Mouse (Mus musculus): ENCODE measurements around the gene Rcl1. TPM values are rescaled to one million over a fixed set of nuclear protein-coding genes. Genes with fewer than 3 reads are reported as not detected.
A peak's percentile ranks its signal among the peaks of the same experiment; 100 is the strongest.

Rcl1 gene
- polyA plus RNA-seq, 1 experiment from 2014 or later: 83.7 TPM

DNA sequence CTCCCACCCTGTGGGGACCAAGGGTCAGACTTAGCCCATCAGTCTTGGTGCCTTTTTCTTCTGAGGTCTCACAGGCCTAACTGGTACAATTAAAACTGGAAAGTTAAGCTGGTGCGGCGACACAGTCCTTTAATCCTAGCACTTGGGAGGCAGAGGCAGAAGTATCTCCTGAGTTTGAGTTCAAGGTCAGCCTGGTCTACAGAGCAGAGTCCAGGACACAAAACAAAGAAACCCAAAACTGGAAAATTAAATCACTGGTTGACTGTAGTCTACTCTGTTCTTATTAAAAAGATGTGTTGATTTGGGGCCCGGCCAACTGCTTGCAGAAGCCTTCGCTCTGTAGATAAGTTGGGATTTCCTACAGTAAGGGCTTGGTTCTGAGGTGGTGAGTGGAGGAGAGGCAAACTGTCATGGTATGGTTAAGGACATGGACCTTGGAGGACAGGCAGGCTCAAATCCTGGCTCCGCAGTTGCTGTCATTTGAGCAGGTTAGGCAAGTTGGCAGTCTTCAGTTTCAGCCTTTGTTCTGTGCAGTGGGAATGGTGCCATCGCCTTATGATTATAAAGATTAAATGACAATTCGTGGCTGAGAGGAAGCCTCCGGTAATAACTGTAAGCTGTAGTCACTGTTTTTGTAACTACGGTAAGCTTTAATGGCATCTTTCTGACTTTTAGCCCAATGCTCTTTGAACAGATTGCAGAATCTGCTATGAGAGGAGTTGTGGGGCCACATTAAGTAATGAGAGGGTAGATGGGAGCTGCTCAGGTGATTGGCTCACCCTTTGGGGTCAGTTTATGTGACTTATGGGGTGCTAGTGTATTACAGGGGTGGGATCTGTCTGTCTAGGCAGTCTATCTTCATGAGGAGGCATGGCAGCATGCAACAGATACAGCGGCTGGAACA, 12.8 kb downstream of the Rcl1 start:
- Histone ChIP-seq H3K4me3 (no peak overlapping the region), H3K27me3 (replicated peaks) (no peaks in the 10 kb centered on the region), H3K9ac (no peak overlapping the region), H3K27ac (no peak overlapping the region), H3K4me2 (no peak overlapping the region), H3K9me3 (replicated peaks) (no peaks in the 10 kb centered on the region), H3K36me3 (peaks cover 65% of the 10 kb centered on the region), H3K4me1 (0 out of 2 replicates have a peak, but pooled peaks cover 6% of the 10 kb centered on the region)
- WGBS (ENCODE audit: insufficient replicate concordance): 90% methylated on average over 10 of the region's 10 CpGs
- ATAC-seq: no peak

DNA sequence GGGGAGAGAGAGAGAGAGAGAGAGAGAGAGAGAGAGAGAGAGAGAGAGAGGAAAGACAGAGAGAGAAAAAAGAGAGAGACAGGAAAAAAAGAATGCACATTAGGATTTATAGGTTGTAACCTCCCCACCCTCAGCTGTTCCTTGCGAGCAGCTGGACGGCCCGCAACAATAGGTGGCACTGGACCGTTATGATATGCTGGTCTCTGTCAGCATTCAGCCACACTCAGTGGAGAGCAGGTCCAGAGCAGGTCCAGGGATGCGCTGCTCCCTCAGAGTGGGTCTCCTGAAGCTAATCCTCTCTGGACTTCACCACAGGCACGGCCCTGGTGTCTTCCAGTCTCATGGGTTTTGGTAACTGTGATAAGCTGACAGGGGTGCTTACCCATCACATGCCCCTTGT, 15.6 kb downstream of the Rcl1 start:
- Histone ChIP-seq H3K9me3 (replicated peaks) (no peaks in the 10 kb centered on the region), H3K4me2 (no peak overlapping the region), H3K9ac (no peak overlapping the region), H3K4me3 (no peak overlapping the region), H3K27me3 (replicated peaks) (no peaks in the 10 kb centered on the region), H3K36me3 (peaks cover 93% of the 10 kb centered on the region), H3K4me1 (0 out of 2 replicates have a peak, but pooled peaks cover 6% of the 10 kb centered on the region), H3K27ac (no peak overlapping the region)
- no peak for ATAC-seq
- WGBS (ENCODE audit: insufficient replicate concordance): 89% methylated on average over 6 of the region's 6 CpGs

DNA sequence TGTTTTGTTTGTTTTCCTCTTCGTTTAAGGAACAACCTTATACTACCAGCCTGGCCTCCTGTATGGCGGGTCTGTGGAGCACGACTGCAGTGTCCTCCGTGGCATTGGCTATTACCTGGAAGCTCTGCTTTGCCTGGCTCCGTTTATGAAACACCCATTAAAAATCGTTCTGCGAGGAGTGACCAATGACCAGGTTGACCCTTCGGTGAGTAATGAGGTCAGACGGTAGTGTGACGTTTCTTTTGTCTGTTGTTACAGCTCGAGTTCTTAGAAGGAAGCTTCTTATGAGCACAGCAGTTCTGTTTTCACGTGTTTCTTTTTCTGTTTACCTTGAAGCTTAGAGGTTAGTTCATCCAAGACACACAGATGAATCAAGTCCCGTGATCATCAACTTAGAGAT, 17.0 kb downstream of the Rcl1 start:
- Histone ChIP-seq H3K4me3 (no peak overlapping the region), H3K27me3 (replicated peaks) (no peaks in the 10 kb centered on the region), H3K4me2 (no peak overlapping the region), H3K36me3 (peaks cover 98% of the 10 kb centered on the region), H3K9me3 (replicated peaks) (no peaks in the 10 kb centered on the region), H3K9ac (no peak overlapping the region), H3K27ac (no peak overlapping the region), H3K4me1 (no peaks in the 10 kb centered on the region)
- 85% methylated on average over 13 of the region's 13 CpGs for WGBS (ENCODE audit: insufficient replicate concordance)
- no peak for ATAC-seq

DNA sequence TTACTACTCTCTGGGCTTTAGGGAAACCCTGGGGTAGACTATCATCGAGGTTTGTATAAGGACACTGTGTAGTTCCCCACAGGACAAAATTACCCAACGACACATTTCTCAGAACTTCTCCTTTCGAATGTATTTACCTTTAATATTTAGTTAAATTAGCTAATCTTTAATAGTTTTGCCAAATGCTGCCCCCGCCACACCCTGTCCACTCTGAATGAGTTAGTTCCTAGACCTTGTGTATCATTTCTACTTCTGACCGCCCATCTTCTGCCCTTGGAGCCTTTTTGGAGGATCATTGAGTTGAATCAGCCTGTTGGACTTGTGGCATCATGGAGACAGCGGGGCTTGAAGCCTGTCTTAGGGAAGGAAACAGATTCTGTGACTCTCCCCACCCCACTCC, 19.1 kb downstream of the Rcl1 start:
- Histone ChIP-seq H3K4me3 (no peak overlapping the region), H3K4me1 (no peaks in the 10 kb centered on the region), H3K27ac (no peak overlapping the region), H3K9ac (no peak overlapping the region), H3K27me3 (replicated peaks) (no peaks in the 10 kb centered on the region), H3K4me2 (no peak overlapping the region), H3K36me3 (peaks cover 98% of the 10 kb centered on the region), H3K9me3 (replicated peaks) (no peaks in the 10 kb centered on the region)
- WGBS (ENCODE audit: insufficient replicate concordance): 81% methylated on average over 6 of the region's 6 CpGs
- ATAC-seq: no peak

DNA sequence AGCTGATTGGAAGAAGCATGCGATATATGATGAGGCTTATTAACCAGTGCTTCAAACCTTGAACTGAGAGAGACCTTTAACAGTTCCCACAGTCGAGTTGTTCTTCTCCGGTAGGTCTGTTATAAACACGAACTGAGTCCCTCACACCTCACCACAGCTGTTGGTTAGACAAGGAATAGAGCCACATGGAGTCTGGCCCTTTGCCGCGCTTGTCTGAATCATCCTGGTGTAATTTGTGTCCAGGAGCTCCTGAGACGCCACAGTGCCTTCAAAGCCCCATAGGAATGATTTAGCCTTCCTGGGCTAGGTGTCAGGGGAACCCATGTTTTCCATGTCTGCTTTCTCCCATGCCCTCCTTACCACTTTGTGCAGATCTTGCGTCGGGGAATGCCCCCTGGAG, 20.2 kb downstream of the Rcl1 start:
- WGBS (ENCODE audit: insufficient replicate concordance): 88% methylated on average over 9 of the region's 9 CpGs
- no peaks in the 10 kb centered on the region for H3K27me3 ChIP-seq (replicated peaks)
- no peak overlapping the region for H3K27ac ChIP-seq
- peaks cover 98% of the 10 kb centered on the region for H3K36me3 ChIP-seq
- H3K4me2 ChIP-seq: no peak overlapping the region
- no peak for ATAC-seq
- H3K9ac ChIP-seq: no peak overlapping the region
- no peaks in the 10 kb centered on the region for H3K4me1 ChIP-seq
- no peak overlapping the region for H3K4me3 ChIP-seq
- H3K9me3 ChIP-seq (replicated peaks): no peaks in the 10 kb centered on the region

DNA sequence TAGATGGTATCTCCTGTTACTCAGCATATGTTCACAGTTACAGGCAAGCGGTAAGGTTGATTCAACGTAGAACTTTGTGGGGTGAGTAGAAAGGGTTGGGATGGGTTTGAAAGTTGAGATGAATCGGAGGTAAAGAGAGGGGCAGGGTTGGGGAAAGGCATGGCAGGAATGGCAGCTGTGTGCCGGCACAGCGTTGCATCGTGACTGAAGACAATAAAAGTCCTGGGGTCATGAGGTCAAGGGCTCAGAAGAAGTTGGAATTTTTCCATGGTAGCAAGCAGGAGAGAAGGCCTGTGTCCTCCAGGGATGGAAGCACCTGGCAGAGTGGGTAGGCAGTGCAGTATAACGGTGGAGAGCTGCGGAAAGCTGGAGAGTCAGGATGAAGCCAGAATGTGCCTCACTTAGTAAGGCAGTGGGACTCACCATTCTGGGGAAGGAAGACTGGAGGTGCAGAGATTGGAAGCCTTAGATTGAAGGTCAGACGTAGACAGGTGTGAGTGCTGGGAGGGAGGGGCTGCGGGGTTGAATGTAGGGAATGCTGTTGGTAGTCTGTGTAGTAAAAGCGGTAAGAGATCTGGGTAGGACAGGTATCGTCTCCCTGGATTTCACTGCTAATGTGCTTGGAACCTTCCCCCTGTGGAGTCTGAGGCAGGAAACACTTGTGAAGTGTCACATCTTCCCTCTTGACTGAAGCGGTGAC, 23.9 kb downstream of the Rcl1 start:
- no peak for ATAC-seq
- Histone ChIP-seq H3K9me3 (replicated peaks) (no peaks in the 10 kb centered on the region), H3K27me3 (replicated peaks) (no peaks in the 10 kb centered on the region), H3K4me3 (no peak overlapping the region), H3K9ac (no peak overlapping the region), H3K27ac (no peak overlapping the region), H3K4me1 (no peaks in the 10 kb centered on the region), H3K4me2 (no peak overlapping the region), H3K36me3 (peaks cover 99% of the 10 kb centered on the region)
- WGBS (ENCODE audit: insufficient replicate concordance): 87% methylated on average over 13 of the region's 13 CpGs

DNA sequence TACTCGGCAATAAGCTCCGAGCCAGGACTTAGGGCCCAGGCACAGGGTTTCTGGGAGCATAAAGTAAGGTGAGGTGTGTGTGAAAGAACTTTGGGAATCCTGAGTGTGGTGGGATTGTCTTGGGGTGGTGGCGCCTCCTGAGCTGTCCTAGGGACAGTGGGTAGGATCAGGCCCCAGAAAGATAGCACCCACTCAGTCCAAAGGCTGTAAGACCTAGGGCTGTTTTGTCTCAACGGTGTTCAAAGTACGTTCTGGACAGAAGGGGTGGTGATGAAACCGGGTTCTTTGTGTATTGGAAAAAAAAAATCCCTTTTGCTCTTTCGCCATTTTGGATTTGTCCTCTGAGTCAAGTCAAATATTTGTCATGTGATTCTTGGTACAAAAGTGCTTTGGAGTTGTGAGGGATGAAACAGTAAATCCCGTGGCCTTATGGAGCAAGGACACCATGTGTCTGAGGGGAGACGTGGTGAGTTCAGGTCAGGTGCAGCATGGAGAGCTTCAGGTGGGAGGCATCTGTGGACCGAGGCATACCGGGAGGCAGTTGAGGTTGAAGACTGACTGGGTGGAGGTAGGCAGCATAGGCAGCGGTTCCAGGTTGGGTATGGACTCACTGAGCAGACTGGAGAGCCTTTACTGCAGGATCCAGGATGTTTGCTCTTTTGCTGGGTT, 25.3 kb downstream of the Rcl1 start:
- Histone ChIP-seq H3K27ac (peak overlapping the region; percentile 70), H3K4me2 (no peak overlapping the region), H3K36me3 (peaks cover 99% of the 10 kb centered on the region), H3K9ac (peak overlapping the region; percentile 12; the same call in 1 of the 2 replicates), H3K4me3 (no peak overlapping the region), H3K9me3 (replicated peaks) (no peaks in the 10 kb centered on the region), H3K4me1 (0 out of 2 replicates have a peak, but pooled peaks cover 3% of the 10 kb centered on the region), H3K27me3 (replicated peaks) (no peaks in the 10 kb centered on the region)
- no peak for ATAC-seq
- 85% methylated on average over 12 of the region's 12 CpGs for WGBS (ENCODE audit: insufficient replicate concordance)

DNA sequence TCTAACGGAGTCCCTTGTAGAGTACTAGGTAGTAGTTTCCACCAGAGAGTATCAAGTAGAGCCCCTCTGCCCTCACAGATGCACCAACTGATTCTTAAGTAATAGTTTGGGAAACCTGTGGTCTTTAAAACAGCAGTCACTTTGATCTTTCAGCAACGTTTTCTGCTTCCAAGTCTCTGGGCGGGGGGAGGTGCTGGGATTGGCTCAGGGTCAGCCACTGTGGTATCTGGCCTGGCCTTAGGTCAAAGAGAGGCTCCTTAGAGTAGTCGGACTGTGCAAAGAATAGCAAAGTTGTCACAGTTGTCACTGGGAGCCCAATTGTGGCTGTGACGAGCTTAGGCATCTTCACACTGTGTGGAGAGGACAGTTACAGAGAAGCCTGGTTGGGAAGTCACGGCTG, 26.2 kb downstream of the Rcl1 start:
- Histone ChIP-seq H3K36me3 (peaks cover 99% of the 10 kb centered on the region), H3K4me2 (no peak overlapping the region), H3K27me3 (replicated peaks) (no peaks in the 10 kb centered on the region), H3K4me1 (0 out of 2 replicates have a peak, but pooled peaks cover 8% of the 10 kb centered on the region), H3K9me3 (replicated peaks) (no peaks in the 10 kb centered on the region), H3K9ac (no peak overlapping the region), H3K4me3 (no peak overlapping the region), H3K27ac (peak overlapping the region; percentile 70)
- ATAC-seq: no peak
- WGBS (ENCODE audit: insufficient replicate concordance): 69% methylated on average over 6 of the region's 6 CpGs

DNA sequence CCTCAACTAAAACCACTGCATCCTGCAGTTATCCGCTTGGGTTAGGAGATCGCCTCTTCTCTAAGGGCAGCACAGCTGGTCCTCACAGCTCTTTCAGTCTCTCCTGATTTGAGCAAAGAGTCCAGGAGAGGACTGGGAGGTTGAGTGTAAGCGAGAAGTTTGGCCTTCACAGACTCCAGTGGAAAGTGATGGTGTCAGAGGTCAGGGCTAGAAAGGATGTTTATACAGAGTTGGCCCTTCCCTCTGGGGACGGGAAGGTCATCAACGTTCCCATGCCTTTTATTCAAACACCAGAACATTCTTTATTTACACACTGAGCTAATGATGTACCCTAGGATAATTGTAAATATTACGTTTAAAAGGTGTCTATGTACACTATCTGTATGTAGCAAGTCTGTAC, 27.0 kb downstream of the Rcl1 start:
- no peak for ATAC-seq
- H3K27ac ChIP-seq: peak overlapping the region; percentile 70
- no peaks in the 10 kb centered on the region for H3K9me3 ChIP-seq (replicated peaks)
- H3K36me3 ChIP-seq: peaks cover 99% of the 10 kb centered on the region
- H3K4me2 ChIP-seq: no peak overlapping the region
- 73% methylated on average over 6 of the region's 6 CpGs for WGBS (ENCODE audit: insufficient replicate concordance)
- no peaks in the 10 kb centered on the region for H3K27me3 ChIP-seq (replicated peaks)
- H3K4me1 ChIP-seq: 0 out of 2 replicates have a peak, but pooled peaks cover 8% of the 10 kb centered on the region
- no peak overlapping the region for H3K4me3 ChIP-seq
- H3K9ac ChIP-seq: no peak overlapping the region

DNA sequence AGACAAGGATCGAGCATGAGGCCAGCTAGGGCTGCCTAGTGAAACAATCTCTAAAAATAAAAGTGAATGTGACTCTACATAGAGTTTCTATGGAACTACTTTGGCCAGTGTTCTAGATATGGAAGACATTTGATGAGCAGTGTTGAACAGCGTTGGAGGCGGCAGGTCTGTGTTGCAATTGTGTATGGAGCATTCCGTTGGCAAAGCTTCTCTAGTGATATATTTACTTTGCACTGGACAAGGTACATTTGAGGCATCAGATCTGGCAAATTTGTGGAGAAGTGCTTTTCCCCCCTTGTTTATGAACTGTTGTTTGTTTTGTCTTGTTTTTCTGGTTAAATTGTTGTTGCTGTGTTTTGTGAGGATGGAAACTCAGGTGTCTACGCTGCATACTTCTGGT, 28.4 kb downstream of the Rcl1 start:
- no peak for ATAC-seq

DNA sequence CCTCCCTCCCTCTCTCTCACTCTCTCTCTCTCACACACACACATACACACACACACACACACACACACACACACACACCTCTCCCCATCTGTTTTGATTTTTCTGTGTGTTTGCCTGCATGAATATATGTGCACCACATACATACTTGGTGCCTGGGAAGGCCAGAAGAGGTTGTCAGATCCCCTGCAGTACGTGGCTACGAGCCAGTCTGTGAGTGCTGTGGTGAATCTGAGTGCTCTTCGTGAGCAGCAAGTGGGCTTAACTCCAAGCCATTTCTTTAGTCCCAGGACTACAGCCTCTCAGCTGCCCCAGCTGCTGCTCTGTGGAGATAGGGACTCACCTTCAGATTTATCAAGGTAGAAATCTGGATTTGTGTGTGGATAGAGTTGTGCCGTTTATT, 30.0 kb downstream of the Rcl1 start:
- Histone ChIP-seq H3K36me3 (peaks cover 99% of the 10 kb centered on the region), H3K4me3 (no peak overlapping the region), H3K27me3 (replicated peaks) (no peaks in the 10 kb centered on the region), H3K27ac (no peak overlapping the region), H3K9ac (no peak overlapping the region), H3K4me2 (no peak overlapping the region), H3K4me1 (peaks cover 33% of the 10 kb centered on the region), H3K9me3 (replicated peaks) (no peaks in the 10 kb centered on the region)
- WGBS (ENCODE audit: insufficient replicate concordance): 83% methylated on average over 4 of the region's 4 CpGs
- no peak for ATAC-seq

More for the DNA sequence above, 28.4 kb downstream of the Rcl1 start:
- Histone ChIP-seq H3K36me3 (peaks cover 99% of the 10 kb centered on the region), H3K9ac (no peak overlapping the region), H3K4me2 (no peak overlapping the region), H3K4me3 (no peak overlapping the region), H3K27me3 (replicated peaks) (no peaks in the 10 kb centered on the region), H3K27ac (0 out of 2 replicates have a peak overlapping the region, but pooled peaks have one; percentile 23), H3K4me1 (peaks cover 17% of the 10 kb centered on the region), H3K9me3 (replicated peaks) (no peaks in the 10 kb centered on the region)
- WGBS (ENCODE audit: insufficient replicate concordance): 87% methylated on average over 5 of the region's 5 CpGs

DNA sequence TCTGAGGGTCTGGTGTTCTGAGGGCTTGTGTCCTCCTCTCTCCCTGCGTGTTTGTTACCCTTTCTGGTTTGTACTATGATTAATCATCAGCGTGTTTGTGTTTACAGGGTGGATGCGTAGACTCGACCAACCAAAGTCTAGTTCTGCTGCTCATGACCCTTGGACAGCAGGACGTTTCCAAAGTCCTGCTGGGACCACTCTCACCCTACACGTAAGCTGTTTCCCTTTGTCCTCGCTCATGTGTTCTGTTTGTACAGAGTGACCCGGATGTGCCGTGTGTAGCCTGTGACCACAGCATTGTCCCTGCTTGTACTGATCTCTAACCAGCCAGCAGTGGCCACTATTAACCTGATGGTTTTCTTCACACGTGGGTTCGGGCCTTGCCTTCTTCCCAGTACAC, 33.1 kb downstream of the Rcl1 start:
- no peaks in the 10 kb centered on the region for H3K27me3 ChIP-seq (replicated peaks)
- WGBS (ENCODE audit: insufficient replicate concordance): 76% methylated on average over 11 of the region's 11 CpGs
- H3K4me3 ChIP-seq: no peak overlapping the region
- H3K4me1 ChIP-seq: peaks cover 56% of the 10 kb centered on the region
- no peak overlapping the region for H3K9ac ChIP-seq
- H3K27ac ChIP-seq: peak overlapping the region; percentile 74
- no peak for ATAC-seq
- peaks cover 95% of the 10 kb centered on the region for H3K36me3 ChIP-seq
- no peak overlapping the region for H3K4me2 ChIP-seq
- H3K9me3 ChIP-seq (replicated peaks): no peaks in the 10 kb centered on the region

All from liver, embryonic 12.5 days (tissue).